Mouse (Mus musculus) neural tube, embryonic 14.5 days (tissue): ENCODE results near the gene Plk2. TPM values are rescaled to one million over a fixed set of nuclear protein-coding genes. Genes with fewer than 3 reads are reported as not detected.

Experiments
- ATAC-seq: fragments of 200-750 bp; cut with Nextera tagmentation; 2 replicates; pipeline ENCODE4 v1.8.0; 2017; ENCODE audit warnings: low read depth, mild to moderate bottlenecking, moderate TSS enrichment, moderate library complexity
- H3K27ac ChIP-seq: fragments of 300-500 bp; sonication (generic); 2 replicates; pipeline ENCODE4 v1.5.1; 2014; ENCODE audit warnings: low read depth, mild to moderate bottlenecking, control low read depth, low read length, moderate library complexity, mixed read lengths
- H3K27me3 ChIP-seq: fragments of 300-500 bp; sonication (generic); 2 replicates; pipeline ENCODE4 v1.6.1; 2014; ENCODE audit warnings: low read length; ENCODE audit not compliant: control insufficient read depth, insufficient read depth
- H3K36me3 ChIP-seq: fragments of 300-500 bp; sonication (generic); 2 replicates; pipeline ENCODE4 v1.6.1; 2014; ENCODE audit warnings: low read length, mixed read lengths; ENCODE audit not compliant: control insufficient read depth, insufficient read depth
- H3K4me1 ChIP-seq: fragments of 300-500 bp; sonication (generic); 2 replicates; pipeline ENCODE4 v1.6.1; 2014; ENCODE audit warnings: low read length; ENCODE audit not compliant: control insufficient read depth, insufficient read depth
- H3K4me2 ChIP-seq: fragments of 300-500 bp; sonication (generic); 2 replicates; pipeline ENCODE4 v1.6.1; 2014; ENCODE audit warnings: mild to moderate bottlenecking, low read depth, low read length, control low read depth
- H3K4me3 ChIP-seq: fragments of 300-500 bp; sonication (generic); 2 replicates; pipeline ENCODE4 v1.5.1; 2014; ENCODE audit warnings: low read depth, low read length, control low read depth, mixed read lengths
- H3K9ac ChIP-seq: fragments of 300-500 bp; sonication (generic); replicated peaks from 2 replicates; pipeline ENCODE4 v1.6.1; 2014; ENCODE audit warnings: low read depth, mild to moderate bottlenecking, control low read depth, low read length, mixed read lengths
- H3K9me3 ChIP-seq: fragments of 300-500 bp; sonication (generic); 2 replicates; pipeline ENCODE4 v1.6.1; 2016; ENCODE audit warnings: low read length; ENCODE audit not compliant: control insufficient read depth
- WGBS: fragments of 180-500 bp; shearing (Covaris S2); extraction: QIAGEN DNeasy Blood & Tissue Kit; methylation state at CpG from one replicate; pipeline ENCODE4 v1.1.7; 2014; 5-methylcytosine and 5-hydroxymethylcytosine counted together
- polyA plus RNA-seq: library from polyadenylated mRNA; unstranded; fragments of >200 nt; fragmentation: Nextera tagmentation; extraction: Ambion mirVana; gene quantifications from 2 replicates; pipeline ENCODE4 v1.2.1, GENCODE M21; 2014

Plk2 gene
- polyA plus RNA-seq, 1 experiment from 2014 or later: 129 TPM

DNA sequence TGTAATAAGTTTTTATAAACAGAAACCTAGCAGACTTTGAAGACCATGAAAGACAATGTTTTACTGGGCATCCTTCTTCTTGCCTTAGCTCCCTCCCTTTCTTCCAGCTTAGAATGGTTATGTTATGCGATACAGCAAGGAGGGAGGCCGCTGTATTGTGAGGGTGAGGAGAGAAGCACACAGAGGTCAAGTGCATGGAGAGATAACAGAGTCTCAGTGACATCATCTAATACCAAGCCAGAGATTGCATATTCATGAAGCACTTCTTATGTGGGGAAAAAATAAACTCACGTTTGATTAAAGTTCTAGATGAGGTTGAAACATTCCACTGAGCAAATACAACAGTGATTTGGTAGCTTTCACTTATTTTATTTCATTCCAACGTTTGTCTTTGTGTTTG is 55.2 kb downstream of the Plk2 start:
- peaks cover 1% of the 10 kb centered on the region; the same call in 1 of the 2 replicates for H3K4me1 ChIP-seq
- no peaks in the 10 kb centered on the region for H3K27me3 ChIP-seq
- no peak for ATAC-seq
- H3K4me2 ChIP-seq: no peak overlapping the region
- WGBS: 69% methylated on average over 4 of the region's 4 CpGs
- H3K36me3 ChIP-seq: no peaks in the 10 kb centered on the region
- H3K9me3 ChIP-seq: no peaks in the 10 kb centered on the region
- no peak overlapping the region for H3K4me3 ChIP-seq
- H3K9ac ChIP-seq: no peak overlapping the region
- no peak overlapping the region for H3K27ac ChIP-seq

Other genes with a start within 250 kb of the Plk2 start
- 211 and 214 TPM in 2 replicates for gene Rab3c, start 114.0 kb upstream of the Plk2 start, polyA plus RNA-seq
- gene Gapt, start 37.8 kb upstream of the Plk2 start, polyA plus RNA-seq: not detected in 2 replicates